Mouse (Mus musculus) erythroid progenitor cell, adult 5-6 weeks (primary cell): ENCODE results near the gene Clybl. TPM values are rescaled to one million over a fixed set of nuclear protein-coding genes. Genes with fewer than 3 reads are reported as not detected.

Experiments
- ATAC-seq: replicated peaks from 2 replicates; pipeline ENCODE4 v1.8.0; 2016; ENCODE audit warnings: moderate number of reproducible peaks, mild to moderate bottlenecking, moderate TSS enrichment, inconsistent platforms; ENCODE audit not compliant: poor library complexity, low FRiP score, severe bottlenecking
- total RNA-seq, 2 experiments: library from RNA; stranded (forward) in 1 of 2; stranded (reverse) in 1 of 2; fragments of 150-400 nt in 1 of 2; fragments of 186-747, 209-891 nt in 1 of 2; gene quantifications; 2 replicates each; pipeline versions ENCODE4 v1.2.3 to v1.2.4; 2015 to 2017; ENCODE audit warnings: low replicate concordance in 2 of 2

Gene Clybl
- total RNA-seq, 2 experiments from 2014 or later: 15.2 to 23.5 TPM

DNA sequence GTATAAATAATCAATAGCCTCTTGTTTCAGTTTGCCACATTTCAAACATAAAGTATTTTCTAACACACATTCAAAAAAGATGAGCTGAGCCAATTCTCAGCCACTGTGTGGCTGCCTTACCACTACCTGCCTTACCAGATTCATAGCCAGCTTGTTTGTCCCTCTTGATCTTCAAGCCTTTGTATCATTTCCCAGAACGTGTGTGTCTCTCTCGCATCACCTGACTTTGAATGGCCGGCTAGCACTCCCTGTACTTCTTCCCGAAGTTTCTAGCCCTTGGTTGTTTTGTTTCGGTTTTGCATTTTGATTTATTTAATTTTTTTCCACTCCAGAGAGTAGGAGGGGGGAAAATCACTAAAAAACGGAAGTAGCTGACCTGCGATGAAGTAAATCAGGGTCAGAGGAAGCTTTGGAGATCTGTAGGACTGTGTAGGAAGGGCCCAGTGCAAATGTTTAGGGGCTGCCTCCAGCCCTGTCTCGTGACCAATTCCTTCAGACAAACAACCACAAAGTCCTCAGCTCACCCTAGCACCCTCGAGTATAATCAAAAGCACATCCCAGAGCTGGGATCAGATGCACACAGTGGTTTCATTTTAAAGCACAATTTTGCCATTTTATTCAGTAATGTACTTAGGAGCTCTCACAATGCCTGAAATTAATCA lies 195.1 kb downstream of the Clybl start:
- ATAC-seq: no peak

DNA sequence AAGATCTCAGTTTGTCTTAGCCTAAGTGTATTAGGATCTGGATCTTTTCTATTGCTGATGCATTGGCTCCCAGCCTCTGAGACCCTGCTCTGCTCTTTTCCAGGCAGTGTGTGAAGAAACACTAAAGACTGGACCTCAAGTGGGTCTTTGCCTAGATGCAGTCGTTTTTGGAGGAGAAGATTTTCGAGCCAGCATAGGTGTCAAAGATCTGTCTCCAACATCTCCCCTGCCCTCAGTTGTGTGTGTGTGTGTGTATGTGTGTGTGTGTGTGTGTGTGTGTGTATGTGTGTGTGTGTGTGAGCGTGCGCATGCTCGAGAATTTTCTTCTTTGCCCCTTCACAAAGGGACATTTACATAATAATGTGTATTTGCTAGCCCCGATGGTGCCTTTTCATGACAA lies 196.2 kb downstream of the Clybl start:
- ATAC-seq: no peak

DNA sequence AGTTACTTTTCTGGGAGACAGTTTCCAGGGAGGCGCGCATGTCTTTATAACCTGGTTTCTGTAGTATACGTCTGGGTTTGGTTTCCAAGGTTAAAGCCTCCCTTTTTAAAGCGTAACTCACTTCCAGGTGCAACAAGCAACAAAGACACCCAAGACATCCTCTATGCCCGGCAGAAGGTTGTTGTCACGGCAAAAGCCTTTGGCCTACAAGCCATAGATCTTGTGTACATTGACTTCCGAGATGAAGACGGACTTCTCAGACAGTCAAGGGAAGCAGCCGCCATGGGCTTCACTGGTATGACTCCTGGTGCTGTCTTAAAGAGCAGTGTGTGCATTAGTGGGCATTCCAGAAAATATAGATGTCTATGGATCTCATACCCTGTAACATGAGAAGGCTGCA lies 197.6 kb downstream of the Clybl start:
- ATAC-seq: no peak

DNA sequence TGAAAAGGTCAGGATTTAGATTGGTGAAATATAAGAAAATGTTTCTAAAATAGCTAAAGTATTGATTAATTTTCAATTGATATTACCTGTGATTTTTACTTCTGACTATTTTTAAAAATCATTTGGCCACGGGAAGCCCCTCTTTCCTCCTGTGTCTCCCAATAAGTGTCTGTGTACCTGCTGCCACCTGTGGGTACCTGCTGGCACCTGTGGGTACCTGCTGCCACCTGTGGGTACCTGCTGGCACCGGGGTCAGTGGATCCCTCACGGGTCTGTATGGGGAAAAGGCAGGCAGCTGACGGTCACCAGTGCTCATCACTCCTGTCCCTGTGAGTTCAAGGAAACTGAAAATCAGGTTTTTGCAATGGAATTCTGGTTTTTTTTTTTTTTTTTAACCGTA lies 198.5 kb downstream of the Clybl start:
- ATAC-seq: no peak

DNA sequence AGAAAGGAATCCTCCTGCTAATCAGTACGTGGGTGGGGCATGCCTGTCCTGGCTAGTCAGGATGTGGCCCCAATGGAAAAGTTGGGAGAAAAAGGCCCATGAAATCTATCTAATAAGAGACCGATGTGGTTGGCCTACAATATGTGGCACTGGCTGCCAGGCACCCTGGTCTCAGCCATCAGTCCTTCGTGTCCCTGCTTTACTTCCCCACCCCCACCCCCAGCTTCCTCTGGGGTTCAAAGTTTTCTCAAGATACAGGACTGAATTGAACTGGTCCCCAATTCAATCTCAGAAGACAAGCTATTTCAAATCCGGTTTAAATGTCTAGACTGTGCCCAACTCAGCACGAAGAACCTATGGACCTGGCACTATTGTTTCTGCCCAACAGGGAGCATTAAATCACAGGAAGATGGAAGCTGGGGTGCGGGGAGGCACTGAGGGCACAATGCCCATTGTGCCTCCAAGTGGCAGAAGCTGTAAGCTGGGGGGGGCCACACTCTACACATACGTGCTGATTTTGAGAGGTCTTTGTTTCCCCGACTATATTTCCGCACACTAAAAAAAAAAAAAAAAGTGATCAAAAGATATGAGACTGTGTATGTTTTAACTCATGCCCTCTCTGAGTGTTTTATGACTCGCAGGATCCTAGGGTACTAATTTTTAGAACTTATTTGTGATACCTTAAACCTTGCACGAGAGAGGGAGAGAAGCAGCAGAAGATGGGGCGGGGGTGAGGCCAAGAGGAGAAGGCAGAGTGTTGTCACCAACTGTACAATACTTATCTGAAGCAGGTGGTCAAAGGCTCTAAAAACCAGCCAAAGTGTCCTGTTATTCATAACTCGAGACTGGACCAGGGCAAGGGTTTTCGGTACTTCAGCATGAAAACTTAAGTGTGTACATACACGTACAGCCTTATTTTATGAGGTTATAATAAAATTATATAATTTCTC lies 199.7 kb downstream of the Clybl start:
- no peak for ATAC-seq

DNA sequence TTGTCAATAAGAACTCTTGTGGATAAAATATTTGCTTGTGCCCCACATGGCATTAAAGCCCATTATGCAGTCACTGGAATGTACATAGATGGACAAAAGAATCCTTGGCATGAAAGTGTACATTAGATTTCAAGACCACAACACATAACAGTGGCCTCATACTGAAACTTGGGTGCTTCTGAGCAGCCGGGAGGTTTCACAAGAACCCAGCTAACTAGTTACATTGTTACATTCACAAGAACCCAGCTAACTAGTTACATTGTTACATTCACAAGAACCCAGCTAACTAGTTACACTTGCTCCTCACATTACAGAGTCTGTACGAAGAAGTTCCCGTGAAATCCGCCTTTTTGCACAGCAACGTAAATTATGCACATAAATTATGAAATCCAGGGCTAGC lies 200.8 kb downstream of the Clybl start:
- ATAC-seq: no peak

DNA sequence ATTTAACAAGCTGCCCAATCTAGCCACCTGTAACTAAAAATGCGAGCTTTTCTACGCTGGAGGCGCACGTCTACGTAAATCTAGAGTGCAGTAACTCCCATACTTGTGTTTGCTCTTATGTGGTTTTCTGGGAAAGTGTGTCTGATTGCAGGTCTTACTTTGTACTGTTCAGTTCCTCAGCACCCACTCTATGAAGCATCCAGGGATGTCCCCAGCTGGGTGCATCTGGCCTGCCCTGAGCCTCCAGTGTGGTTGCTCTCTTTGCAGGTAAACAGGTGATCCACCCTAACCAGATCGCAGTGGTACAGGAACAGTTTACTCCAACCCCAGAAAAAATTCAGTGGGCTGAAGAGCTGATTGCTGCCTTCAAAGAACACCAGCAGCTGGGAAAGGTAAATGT lies 202.4 kb downstream of the Clybl start:
- no peak for ATAC-seq

DNA sequence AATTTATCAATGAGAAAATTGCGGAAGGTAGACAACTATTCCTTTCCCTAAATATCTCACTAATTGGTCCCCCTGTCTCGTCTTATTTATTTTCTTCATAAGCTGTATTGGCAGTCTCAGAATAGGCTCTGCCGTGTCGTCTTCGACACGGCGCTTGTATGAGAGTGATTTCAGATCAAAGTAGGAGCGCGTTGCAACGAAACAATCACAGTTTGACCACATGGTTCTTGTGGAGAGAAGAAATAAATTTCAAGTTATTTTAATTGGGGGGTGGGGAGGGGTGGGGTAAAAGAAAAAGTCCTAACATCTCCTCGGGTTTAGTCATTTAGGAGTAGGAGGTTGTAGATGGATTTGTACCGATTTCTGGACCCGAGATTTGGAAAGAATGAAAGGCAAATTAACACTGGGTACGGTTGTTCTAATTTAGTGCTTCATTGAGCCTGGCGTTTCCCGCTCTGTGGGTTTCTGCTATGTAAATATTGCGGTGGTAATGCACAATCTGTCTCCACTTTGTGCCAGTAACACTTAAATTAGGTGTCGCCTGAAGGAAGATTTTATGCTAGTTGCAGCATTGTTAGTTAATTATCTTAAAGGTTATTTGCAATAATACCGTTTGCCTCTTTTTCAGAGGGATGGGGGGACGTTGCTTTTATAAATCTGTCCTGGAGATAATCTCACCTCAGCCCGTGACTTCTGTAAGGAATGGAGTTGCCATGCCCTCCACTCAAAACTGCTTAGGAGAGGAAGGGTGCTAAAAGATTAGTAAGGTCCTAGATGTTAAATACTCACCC lies 203.1 kb downstream of the Clybl start:
- no peak for ATAC-seq

DNA sequence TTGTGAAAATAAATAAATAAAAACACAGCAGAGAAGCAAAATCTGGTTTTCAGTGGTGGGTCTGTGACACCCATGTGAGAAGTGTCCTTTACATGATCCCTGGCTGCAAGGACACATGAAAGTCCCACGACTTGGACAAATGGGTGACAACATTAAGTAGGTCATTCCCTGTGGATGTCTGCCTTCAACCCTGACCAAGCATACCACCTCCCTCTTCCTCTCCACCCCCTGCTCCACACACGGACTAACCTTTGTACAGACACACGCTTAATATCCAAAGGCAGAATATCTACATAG lies 203.7 kb downstream of the Clybl start:
- ATAC-seq: no peak

DNA sequence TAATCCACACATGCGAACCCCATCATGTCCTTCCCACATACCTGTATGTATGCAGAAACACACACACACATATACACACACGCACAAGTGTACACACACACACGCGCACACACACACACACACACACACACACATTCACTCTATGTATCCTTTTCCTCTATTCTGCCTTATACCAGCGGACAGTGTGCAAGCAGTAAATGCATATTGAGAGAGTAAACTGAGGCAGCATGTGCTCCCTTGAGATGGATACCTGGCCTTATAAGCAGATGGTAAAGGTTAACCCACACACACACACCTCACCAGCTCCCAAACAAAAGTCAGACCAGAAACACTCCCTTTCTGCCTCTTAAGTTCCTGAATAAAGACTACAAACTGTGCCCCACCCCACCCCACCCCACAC lies 204.3 kb downstream of the Clybl start:
- ATAC-seq: no peak

DNA sequence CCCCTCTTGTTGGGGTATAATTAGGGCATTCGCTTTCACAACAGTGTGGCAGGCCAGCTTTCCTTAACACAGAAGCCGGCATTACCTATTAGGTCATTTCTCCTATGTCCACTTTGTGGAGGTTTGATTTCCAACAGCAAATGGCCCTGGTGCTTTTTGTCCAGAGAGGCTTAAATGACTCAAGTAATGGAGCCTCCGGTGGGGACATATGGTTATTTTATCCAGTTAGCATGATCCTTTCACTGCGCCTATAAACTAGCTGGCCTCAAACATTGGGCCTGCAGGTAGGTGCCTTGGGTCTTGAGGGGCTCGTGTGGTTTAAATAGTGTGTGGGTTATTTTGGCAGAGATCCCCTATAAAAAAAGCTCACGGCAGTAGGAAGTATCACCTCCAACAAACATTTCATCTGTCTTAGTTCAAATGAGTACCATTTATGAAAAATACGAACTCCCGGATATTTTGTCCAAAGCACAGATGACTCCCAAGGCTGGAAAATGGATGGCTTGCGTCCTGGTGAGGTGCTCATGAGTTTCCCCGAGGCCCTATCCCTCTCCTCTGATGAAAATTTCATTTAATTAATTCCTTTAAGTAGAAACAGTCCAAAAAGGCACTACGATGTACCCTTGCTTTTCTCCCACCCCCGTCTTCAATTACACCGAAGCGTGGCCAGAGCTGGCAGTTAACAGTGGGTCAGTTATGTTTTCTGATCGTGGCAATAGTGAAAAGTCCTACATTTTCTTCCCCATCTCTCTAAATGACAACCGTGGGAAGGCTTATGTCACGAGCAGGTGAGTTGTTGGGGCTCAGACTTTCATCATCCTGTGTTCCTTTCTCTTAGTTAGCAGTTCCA lies 205.0 kb downstream of the Clybl start:
- ATAC-seq: no peak

DNA sequence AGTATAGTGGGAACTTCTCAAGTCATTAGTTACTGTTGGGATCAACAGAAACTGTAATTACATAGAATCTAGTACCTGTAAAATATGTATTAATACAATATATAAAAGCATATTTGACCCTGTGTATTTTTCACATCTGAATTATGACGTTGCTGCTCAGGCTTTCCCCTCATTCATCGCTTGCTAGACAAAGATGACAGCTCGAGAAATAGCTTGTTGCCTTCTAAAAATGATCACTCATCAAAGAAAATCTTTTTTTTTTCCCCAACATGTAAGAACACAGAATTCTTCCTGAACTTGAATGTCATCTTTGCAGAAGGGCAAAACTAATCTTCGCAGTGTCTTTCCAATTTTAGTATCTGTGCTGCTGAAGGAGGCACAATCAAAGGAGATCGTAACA lies 206.3 kb downstream of the Clybl start:
- ATAC-seq: no peak

DNA sequence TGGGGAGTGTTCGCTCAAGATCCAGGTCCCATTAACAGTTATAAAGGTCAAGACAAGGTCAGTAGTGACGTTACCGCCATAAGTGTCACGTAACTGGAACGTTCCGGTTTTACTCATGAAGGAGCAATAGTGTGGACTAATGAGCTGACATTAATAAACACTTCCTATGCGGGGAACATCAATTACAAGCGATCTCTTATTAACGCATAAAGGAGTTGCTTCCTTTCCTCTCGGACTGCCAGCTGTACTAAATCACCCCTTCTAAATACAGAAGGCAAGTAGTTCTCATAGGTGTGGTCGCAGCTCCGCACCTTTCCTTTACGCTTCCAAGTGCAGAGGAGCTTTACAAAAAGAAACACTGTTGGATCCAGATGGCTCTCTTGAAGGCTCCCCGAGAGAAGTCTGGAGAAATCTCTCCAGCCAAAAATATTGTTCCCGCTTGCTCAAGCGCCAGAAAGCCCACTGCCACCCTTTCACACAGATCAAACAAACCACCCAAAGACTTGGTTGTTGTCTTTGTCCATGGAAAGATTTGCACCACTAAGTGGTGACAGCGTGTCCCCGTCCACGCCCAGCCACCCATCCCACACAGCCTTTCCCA lies 207.0 kb downstream of the Clybl start:
- no peak for ATAC-seq

DNA sequence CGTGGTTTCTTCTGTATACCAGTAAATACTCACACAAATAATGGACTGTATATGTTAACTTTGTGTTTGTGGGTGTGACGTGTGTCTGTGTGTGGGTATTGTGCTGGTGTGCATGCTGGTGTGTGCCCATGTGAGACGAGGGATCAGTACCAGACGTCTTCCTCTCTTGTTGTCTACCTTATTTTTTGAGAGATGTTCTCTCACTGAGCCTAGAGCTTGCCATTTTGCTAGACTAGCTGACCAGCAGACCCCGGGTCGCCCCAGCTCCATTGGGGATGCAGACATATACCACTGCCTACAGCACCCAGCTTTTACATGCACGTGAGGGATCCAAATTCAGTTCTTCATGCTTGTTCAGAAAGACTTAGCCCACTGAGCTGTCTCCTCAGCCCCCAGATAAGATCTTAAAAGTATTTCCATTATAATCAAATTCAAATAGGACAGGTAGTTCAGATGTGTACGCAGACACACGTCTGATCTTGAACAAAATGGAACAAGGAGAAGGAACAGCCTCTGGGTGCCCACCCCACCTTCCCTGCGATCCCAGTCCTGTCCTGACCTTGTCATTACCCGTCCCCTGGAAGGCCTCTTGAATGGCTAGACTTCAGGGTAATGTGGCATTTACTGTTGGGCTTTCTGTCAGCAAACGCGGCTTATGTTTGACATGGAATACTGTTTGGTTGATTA lies 208.3 kb downstream of the Clybl start:
- ATAC-seq: no peak

DNA sequence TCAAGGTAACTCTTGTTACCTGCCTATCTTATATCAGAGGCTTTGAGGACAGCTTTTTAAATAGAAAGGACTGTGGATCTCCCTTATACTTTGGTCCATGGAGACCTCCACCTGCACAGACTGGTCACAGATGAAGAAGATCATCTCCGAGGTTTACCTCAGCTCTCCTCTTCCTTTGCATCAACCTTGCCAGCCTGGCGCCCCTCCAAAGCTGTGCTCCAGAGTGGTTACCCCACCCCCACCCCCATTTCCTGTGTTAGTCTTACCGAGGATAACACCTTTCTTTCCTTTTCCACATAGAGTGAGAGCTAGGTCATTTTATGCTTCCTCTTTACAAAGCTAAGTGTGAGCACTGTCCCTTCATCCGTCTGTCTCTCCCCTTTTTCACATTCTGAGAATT lies 209.4 kb downstream of the Clybl start:
- ATAC-seq: no peak

DNA sequence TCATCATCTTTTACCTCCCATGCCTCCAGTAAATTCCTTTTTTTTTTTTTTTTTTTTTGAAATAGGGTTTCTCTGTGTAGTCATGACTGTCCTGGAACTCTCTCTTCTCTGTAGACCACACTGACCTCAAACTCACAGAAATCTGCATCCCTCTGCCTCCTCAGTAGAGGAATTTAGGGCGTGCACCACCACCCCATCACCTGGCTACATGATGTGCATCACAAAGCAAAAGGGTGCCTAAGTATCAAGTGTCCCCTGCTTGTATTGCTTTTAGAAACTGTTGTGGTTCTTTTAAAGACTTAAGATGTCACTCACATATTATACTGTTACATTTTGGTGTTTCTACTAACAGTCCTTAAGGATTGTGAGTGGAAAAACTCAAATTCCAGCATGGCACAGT lies 211.6 kb downstream of the Clybl start:
- no peak for ATAC-seq

DNA sequence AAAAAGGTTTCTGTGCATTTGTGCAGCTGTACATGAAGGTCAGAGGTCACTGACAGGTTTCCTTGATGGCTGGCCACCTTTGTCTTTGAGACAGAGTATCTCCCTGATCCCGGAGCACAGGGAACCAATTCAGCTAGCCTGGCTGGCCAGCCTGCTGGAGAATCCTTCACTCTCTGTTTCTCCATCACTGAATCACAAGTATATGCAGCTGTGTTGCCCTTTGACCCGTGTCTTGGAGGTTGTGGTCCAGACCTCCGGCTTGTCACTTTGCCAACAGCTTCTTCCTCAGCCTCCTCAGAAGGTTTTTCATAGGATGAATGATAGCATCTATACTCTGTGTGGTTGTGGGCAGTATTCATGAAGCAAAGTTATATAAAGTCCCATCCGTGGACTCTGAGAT lies 217.2 kb downstream of the Clybl start:
- no peak for ATAC-seq

DNA sequence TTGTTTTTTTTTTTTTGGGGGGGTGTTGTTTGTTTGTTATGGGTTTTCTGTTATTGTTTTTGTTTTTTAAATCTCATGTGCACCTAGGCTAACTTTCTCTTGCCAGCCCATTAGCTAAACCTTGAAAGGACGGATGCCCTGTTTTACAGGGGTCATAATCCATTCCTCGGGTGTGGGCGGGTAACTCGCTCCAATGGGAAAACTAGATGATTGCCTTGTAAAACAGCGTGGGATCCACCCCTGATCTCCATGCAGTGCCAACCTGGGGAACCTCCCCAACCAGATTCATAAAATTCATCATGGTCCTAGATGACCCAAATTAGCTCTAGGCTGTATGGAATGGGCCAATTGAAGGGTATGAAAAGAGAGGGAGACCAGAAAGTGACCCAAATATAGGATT lies 218.4 kb downstream of the Clybl start:
- ATAC-seq: no peak

DNA sequence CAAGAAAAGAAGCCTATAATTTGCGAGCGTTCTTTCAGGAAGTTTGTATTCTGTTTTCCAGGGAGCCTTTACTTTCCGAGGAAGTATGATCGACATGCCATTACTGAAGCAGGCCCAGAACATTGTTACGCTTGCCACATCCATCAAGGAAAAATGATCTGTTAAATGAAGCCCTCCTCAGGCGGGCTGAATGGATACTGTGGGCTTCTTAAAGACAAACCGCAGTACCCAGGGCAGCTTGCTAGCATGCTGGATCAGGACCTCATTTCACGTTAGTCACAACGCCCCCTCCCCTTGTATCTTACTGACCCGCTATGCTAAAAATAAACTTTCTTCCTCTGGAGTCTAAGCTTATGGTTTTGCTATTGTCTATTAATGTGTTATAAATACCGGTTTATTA lies 220.4 kb downstream of the Clybl start:
- ATAC-seq: no peak
